Mouse (Mus musculus): Measurements from ENCODE around the gene Btbd35f13.
"Not testable (repeated sequence)": the region's sequence is repeated elsewhere in the genome, so short reads cannot be mapped to it uniquely, and the experiment has no call there.

- TF ChIP-seq FLI1 (IDR thresholded peaks at IDR 0.05; ENCODE audit: low read length); GATA1 (IDR thresholded peaks at IDR 0.05; ENCODE audit: borderline replicate concordance, low read length): not testable (repeated sequence)
Measured at GRCm38 (mm10) chrX:33702249-33702648, 45.3 kb downstream of the Btbd35f13 start, which contains the start of gene Btbd35f14.
